Mouse (Mus musculus): ENCODE measurements around the gene Chrnb4. TPM values are rescaled to one million over a fixed set of nuclear protein-coding genes. Genes with fewer than 3 reads are reported as not detected.

Chrnb4 gene
- total RNA-seq (2021), result under 1 TPM; 0.11 to 0.20 TPM

- intact Hi-C loops (cut with DNase I), result loop anchor here (5.0 kb wide), 1 partner anchor 59 kb away; no protein-coding TSS in a partner anchor
- DNase-seq (ENCODE audit: low spot score in 2 of 2), result no peak
Observed at GRCm38 (mm10) chr9:55048211-55048880, at the start of gene Chrnb4. Gene Chrnb4 (minus strand): TSS chr9:55048779.

GRCm38 (mm10) chr9:55096870-55097269 is 48.3 kb upstream of the Chrnb4 start:
- intact Hi-C loops (cut with DNase I), result no loop called here
- no peak for DNase-seq (ENCODE audit: low spot score in 2 of 2)

GRCm38 (mm10) chr9:55096033-55096432 is 47.5 kb upstream of the Chrnb4 start:
- intact Hi-C loops (cut with DNase I), result no loop called here
- DNase-seq (ENCODE audit: low spot score in 2 of 2), result no peak

GRCm38 (mm10) chr9:55090141-55090540 is 41.6 kb upstream of the Chrnb4 start:
- intact Hi-C loops (cut with DNase I), result no loop called here
- no peak for DNase-seq (ENCODE audit: low spot score in 2 of 2)

GRCm38 (mm10) chr9:55089226-55089625 is 40.6 kb upstream of the Chrnb4 start:
- intact Hi-C loops (cut with DNase I), result no loop called here
- no peak for DNase-seq (ENCODE audit: low spot score in 2 of 2)

- no peak for DNase-seq (ENCODE audit: low spot score in 2 of 2)
- intact Hi-C loops (cut with DNase I), result loop anchor here (5.0 kb wide), 1 partner anchor 34 kb away; no protein-coding TSS in a partner anchor
Observed at GRCm38 (mm10) chr9:55083154-55083913, 34.8 kb upstream of the Chrnb4 start.

- intact Hi-C loops (cut with DNase I), result no loop called here
- no peak for DNase-seq (ENCODE audit: low spot score in 2 of 2)
Observed at GRCm38 (mm10) chr9:55067965-55068265, 19.3 kb upstream of the Chrnb4 start.

GRCm38 (mm10) chr9:55067260-55067964 is 18.8 kb upstream of the Chrnb4 start:
- no peak for DNase-seq (ENCODE audit: low spot score in 2 of 2)
- intact Hi-C loops (cut with DNase I), result no loop called here

- intact Hi-C loops (cut with DNase I), result no loop called here
- DNase-seq (ENCODE audit: low spot score in 2 of 2), result no peak
Observed at GRCm38 (mm10) chr9:55065241-55065640, 16.7 kb upstream of the Chrnb4 start.

- intact Hi-C loops (cut with DNase I), result no loop called here
- DNase-seq (ENCODE audit: low spot score in 2 of 2), result no peak
Observed at GRCm38 (mm10) chr9:55058067-55058466, 9.5 kb upstream of the Chrnb4 start.

- no peak for DNase-seq (ENCODE audit: low spot score in 2 of 2)
Observed at GRCm38 (mm10) chr9:55055386-55055930, 6.9 kb upstream of the Chrnb4 start.

GRCm38 (mm10) chr9:55046764-55047163 is 1.8 kb downstream of the Chrnb4 start:
- intact Hi-C loops (cut with DNase I), result loop anchor here (5.0 kb wide), 1 partner anchor 61 kb away; no protein-coding TSS in a partner anchor
- DNase-seq (ENCODE audit: low spot score in 2 of 2), result no peak

More at GRCm38 (mm10) chr9:55055386-55055930, 6.9 kb upstream of the Chrnb4 start:
- intact Hi-C loops (cut with DNase I), result no loop called here

- intact Hi-C loops (cut with DNase I), result loop anchor here (5.0 kb wide), 1 partner anchor 62 kb away; no protein-coding TSS in a partner anchor
- no peak for DNase-seq (ENCODE audit: low spot score in 2 of 2)
Observed at GRCm38 (mm10) chr9:55045001-55045400, 3.6 kb downstream of the Chrnb4 start.

- no peak for DNase-seq (ENCODE audit: low spot score in 2 of 2)
- intact Hi-C loops (cut with DNase I), result no loop called here
Observed at GRCm38 (mm10) chr9:55043688-55044087, 4.9 kb downstream of the Chrnb4 start.

- intact Hi-C loops (cut with DNase I), result no loop called here
Observed at GRCm38 (mm10) chr9:55041389-55041788, 7.2 kb downstream of the Chrnb4 start.

GRCm38 (mm10) chr9:55039983-55040382 is 8.6 kb downstream of the Chrnb4 start:
- DNase-seq (ENCODE audit: low spot score in 2 of 2), result no peak
- intact Hi-C loops (cut with DNase I), result no loop called here

More at GRCm38 (mm10) chr9:55041389-55041788, 7.2 kb downstream of the Chrnb4 start:
- no peak for DNase-seq (ENCODE audit: low spot score in 2 of 2)

GRCm38 (mm10) chr9:55038948-55039347 is 9.6 kb downstream of the Chrnb4 start:
- no peak for DNase-seq (ENCODE audit: low spot score in 2 of 2)
- intact Hi-C loops (cut with DNase I), result no loop called here

- intact Hi-C loops (cut with DNase I), result no loop called here
- no peak for DNase-seq (ENCODE audit: low spot score in 2 of 2)
Observed at GRCm38 (mm10) chr9:55031435-55032167, 17.0 kb downstream of the Chrnb4 start.

- intact Hi-C loops (cut with DNase I), result no loop called here
- no peak for DNase-seq (ENCODE audit: low spot score in 2 of 2)
Observed at GRCm38 (mm10) chr9:55026275-55026663, 22.3 kb downstream of the Chrnb4 start, which contains the start of gene Chrna3. Gene Chrna3 (minus strand): TSS chr9:55026562.

Measured in left cerebral cortex, postnatal 36 days (tissue).